Mouse (Mus musculus): ENCODE measurements around the gene Dlst. TPM values are rescaled to one million over a fixed set of nuclear protein-coding genes. Genes with fewer than 3 reads are reported as not detected.

Gene Dlst
- 112 and 115 TPM in 2 replicates for polyA plus RNA-seq (2014; fragmentation: Nextera tagmentation; extraction: Ambion mirVana)

- Histone ChIP-seq H3K36me3 (ENCODE audit: insufficient read depth) (peaks cover 20% of the 10 kb centered on the region), H3K4me3 (ENCODE audit: low read depth, low read length) (peak within 1 kb of the TSS; percentile 98), H3K9me3 (ENCODE audit: low read depth, low read length) (no peaks in the 10 kb centered on the region), H3K4me2 (peak within 1 kb of the TSS; percentile 81), H3K27ac (ENCODE audit: low read depth) (peak within 1 kb of the TSS; percentile 87), H3K27me3 (ENCODE audit: insufficient read depth, low read length) (no peaks in the 10 kb centered on the region), H3K4me1 (ENCODE audit: insufficient read depth) (peaks cover 17% of the 10 kb centered on the region), H3K9ac (peak within 1 kb of the TSS; percentile 95)
- WGBS = under 1% methylated on average over 83 of the region's 83 CpGs
- no peak for TF ChIP-seq CTCF (IDR thresholded peaks at IDR 0.05; ENCODE audit: low read depth)
- ATAC-seq (ENCODE audit: insufficient read depth) = peak; percentile 96
- peak; percentile 93 for DNase-seq
Observed at GRCm38 (mm10) chr12:85110698-85111592, at the start of gene Dlst, which contains the start of gene Prox2. TSS of gene Dlst (plus strand) at chr12:85110833. TSS of gene Prox2 (minus strand) at chr12:85110759.

- no peak for TF ChIP-seq CTCF (IDR thresholded peaks at IDR 0.05; ENCODE audit: low read depth)
- peaks cover 69% of the 10 kb centered on the region for H3K36me3 ChIP-seq (ENCODE audit: insufficient read depth)
- H3K27ac ChIP-seq (ENCODE audit: low read depth) = no peak overlapping the region
- H3K9me3 ChIP-seq (ENCODE audit: low read depth, low read length) = no peaks in the 10 kb centered on the region
- no peak overlapping the region for H3K4me3 ChIP-seq (ENCODE audit: low read depth, low read length)
- H3K4me2 ChIP-seq = no peak overlapping the region
- no peak overlapping the region for H3K9ac ChIP-seq
- no peaks in the 10 kb centered on the region for H3K4me1 ChIP-seq (ENCODE audit: insufficient read depth)
- no peaks in the 10 kb centered on the region for H3K27me3 ChIP-seq (ENCODE audit: insufficient read depth, low read length)
- DNase-seq = no peak
- no peak for ATAC-seq (ENCODE audit: insufficient read depth)
Observed at GRCm38 (mm10) chr12:85071043-85071442, 39.6 kb upstream of the Dlst start.

- H3K4me3 ChIP-seq (ENCODE audit: low read depth, low read length) = no peak overlapping the region
- 88% methylated on average over 3 of the region's 3 CpGs for WGBS
- H3K27me3 ChIP-seq (ENCODE audit: insufficient read depth, low read length) = no peaks in the 10 kb centered on the region
- H3K27ac ChIP-seq (ENCODE audit: low read depth) = no peak overlapping the region
- no peak overlapping the region for H3K9ac ChIP-seq
- TF ChIP-seq CTCF (IDR thresholded peaks at IDR 0.05; ENCODE audit: low read depth) = no peak
- H3K4me2 ChIP-seq = no peak overlapping the region
- peaks cover 31% of the 10 kb centered on the region for H3K36me3 ChIP-seq (ENCODE audit: insufficient read depth)
- no peaks in the 10 kb centered on the region for H3K9me3 ChIP-seq (ENCODE audit: low read depth, low read length)
- DNase-seq (no peak), ATAC-seq (ENCODE audit: insufficient read depth) (no peak)
- H3K4me1 ChIP-seq (ENCODE audit: insufficient read depth) = no peaks in the 10 kb centered on the region
Observed at GRCm38 (mm10) chr12:85077100-85077499, 33.5 kb upstream of the Dlst start.

GRCm38 (mm10) chr12:85084257-85084656 is 26.4 kb upstream of the Dlst start:
- no peak overlapping the region for H3K27ac ChIP-seq (ENCODE audit: low read depth)
- peaks cover 31% of the 10 kb centered on the region for H3K36me3 ChIP-seq (ENCODE audit: insufficient read depth)
- TF ChIP-seq CTCF (IDR thresholded peaks at IDR 0.05; ENCODE audit: low read depth) = no peak
- no peak overlapping the region for H3K4me3 ChIP-seq (ENCODE audit: low read depth, low read length)
- no peak for DNase-seq
- H3K27me3 ChIP-seq (ENCODE audit: insufficient read depth, low read length) = no peaks in the 10 kb centered on the region
- no peaks in the 10 kb centered on the region for H3K9me3 ChIP-seq (ENCODE audit: low read depth, low read length)
- ATAC-seq (ENCODE audit: insufficient read depth) = no peak
- no peak overlapping the region for H3K4me2 ChIP-seq
- H3K4me1 ChIP-seq (ENCODE audit: insufficient read depth) = no peaks in the 10 kb centered on the region
- WGBS = 58% methylated on average over 2 of the region's 2 CpGs
- H3K9ac ChIP-seq = no peak overlapping the region

GRCm38 (mm10) chr12:85084941-85085340 is 25.7 kb upstream of the Dlst start:
- no peaks in the 10 kb centered on the region for H3K4me1 ChIP-seq (ENCODE audit: insufficient read depth)
- no peak for DNase-seq
- H3K4me2 ChIP-seq = no peak overlapping the region
- H3K36me3 ChIP-seq (ENCODE audit: insufficient read depth) = peaks cover 32% of the 10 kb centered on the region
- H3K9ac ChIP-seq = no peak overlapping the region
- H3K27me3 ChIP-seq (ENCODE audit: insufficient read depth, low read length) = no peaks in the 10 kb centered on the region
- ATAC-seq (ENCODE audit: insufficient read depth) = no peak
- TF ChIP-seq CTCF (IDR thresholded peaks at IDR 0.05; ENCODE audit: low read depth) = no peak
- no peaks in the 10 kb centered on the region for H3K9me3 ChIP-seq (ENCODE audit: low read depth, low read length)
- WGBS = 85% methylated on average over 4 of the region's 4 CpGs
- no peak overlapping the region for H3K4me3 ChIP-seq (ENCODE audit: low read depth, low read length)
- no peak overlapping the region for H3K27ac ChIP-seq (ENCODE audit: low read depth)

- ATAC-seq (ENCODE audit: insufficient read depth) = no peak
- no peak for TF ChIP-seq CTCF (IDR thresholded peaks at IDR 0.05; ENCODE audit: low read depth)
- no peak for DNase-seq
- 88% methylated on average over 12 of the region's 12 CpGs for WGBS
- Histone ChIP-seq H3K9me3 (ENCODE audit: low read depth, low read length) (no peaks in the 10 kb centered on the region), H3K27ac (ENCODE audit: low read depth) (no peak overlapping the region), H3K27me3 (ENCODE audit: insufficient read depth, low read length) (no peaks in the 10 kb centered on the region), H3K36me3 (ENCODE audit: insufficient read depth) (peaks cover 32% of the 10 kb centered on the region), H3K4me3 (ENCODE audit: low read depth, low read length) (no peak overlapping the region), H3K4me1 (ENCODE audit: insufficient read depth) (no peaks in the 10 kb centered on the region), H3K4me2 (no peak overlapping the region), H3K9ac (no peak overlapping the region)
Observed at GRCm38 (mm10) chr12:85087845-85088244, 22.8 kb upstream of the Dlst start.

- Histone ChIP-seq H3K36me3 (ENCODE audit: insufficient read depth) (peaks cover 31% of the 10 kb centered on the region), H3K4me3 (ENCODE audit: low read depth, low read length) (no peak overlapping the region), H3K27ac (ENCODE audit: low read depth) (no peak overlapping the region), H3K4me1 (ENCODE audit: insufficient read depth) (no peaks in the 10 kb centered on the region), H3K9me3 (ENCODE audit: low read depth, low read length) (no peaks in the 10 kb centered on the region), H3K27me3 (ENCODE audit: insufficient read depth, low read length) (no peaks in the 10 kb centered on the region), H3K9ac (no peak overlapping the region), H3K4me2 (no peak overlapping the region)
- ATAC-seq (ENCODE audit: insufficient read depth) (no peak), DNase-seq (no peak)
- 64% methylated on average over 3 of the region's 3 CpGs for WGBS
- TF ChIP-seq CTCF (IDR thresholded peaks at IDR 0.05; ENCODE audit: low read depth) = no peak
Observed at GRCm38 (mm10) chr12:85091190-85091589, 19.4 kb upstream of the Dlst start.

All from lung, embryonic 14.5 days (tissue).